Mouse (Mus musculus) megakaryocyte, embryonic 14.5 days (primary cell): ENCODE data around the gene Ptcra. TPM values are rescaled to one million over a fixed set of nuclear protein-coding genes. Genes with fewer than 3 reads are reported as not detected.

ENCODE experiments used
- H3K27me3 ChIP-seq: replicated peaks from 2 replicates; pipeline ENCODE3; 2012; ENCODE audit warnings: inconsistent platforms
- H3K36me3 ChIP-seq: replicated peaks from 2 replicates; pipeline ENCODE3; 2012; ENCODE audit warnings: low read length, inconsistent platforms, mixed read lengths
- H3K4me1 ChIP-seq: 2 replicates; pipeline ENCODE4 v1.6.1; 2012; ENCODE audit warnings: inconsistent platforms
- H3K4me3 ChIP-seq: replicated peaks from 2 replicates; pipeline ENCODE3; 2012; ENCODE audit warnings: moderate library complexity, mild to moderate bottlenecking, inconsistent platforms
- H3K9me3 ChIP-seq: 2 replicates; pipeline ENCODE4 v1.6.1; 2012; ENCODE audit warnings: inconsistent platforms
- FLI1 ChIP-seq: IDR thresholded peaks from 2 replicates; pipeline ENCODE4 v1.6.1; 2012; ENCODE audit warnings: low read length, inconsistent platforms, mixed read lengths
- GATA1 ChIP-seq: IDR thresholded peaks from 3 replicates; pipeline ENCODE4 v1.6.1; 2012; ENCODE audit warnings: mixed read lengths, low read length, inconsistent platforms, borderline replicate concordance
- polyA plus RNA-seq: library from polyadenylated mRNA; stranded (reverse); fragments of >175 nt; gene quantifications from 2 replicates; pipeline ENCODE4 v1.2.3, GENCODE M21; 2012; ENCODE audit warnings: low replicate concordance; ENCODE audit not compliant: insufficient read depth

Ptcra gene
- polyA plus RNA-seq, 1 experiment = not detected

DNA sequence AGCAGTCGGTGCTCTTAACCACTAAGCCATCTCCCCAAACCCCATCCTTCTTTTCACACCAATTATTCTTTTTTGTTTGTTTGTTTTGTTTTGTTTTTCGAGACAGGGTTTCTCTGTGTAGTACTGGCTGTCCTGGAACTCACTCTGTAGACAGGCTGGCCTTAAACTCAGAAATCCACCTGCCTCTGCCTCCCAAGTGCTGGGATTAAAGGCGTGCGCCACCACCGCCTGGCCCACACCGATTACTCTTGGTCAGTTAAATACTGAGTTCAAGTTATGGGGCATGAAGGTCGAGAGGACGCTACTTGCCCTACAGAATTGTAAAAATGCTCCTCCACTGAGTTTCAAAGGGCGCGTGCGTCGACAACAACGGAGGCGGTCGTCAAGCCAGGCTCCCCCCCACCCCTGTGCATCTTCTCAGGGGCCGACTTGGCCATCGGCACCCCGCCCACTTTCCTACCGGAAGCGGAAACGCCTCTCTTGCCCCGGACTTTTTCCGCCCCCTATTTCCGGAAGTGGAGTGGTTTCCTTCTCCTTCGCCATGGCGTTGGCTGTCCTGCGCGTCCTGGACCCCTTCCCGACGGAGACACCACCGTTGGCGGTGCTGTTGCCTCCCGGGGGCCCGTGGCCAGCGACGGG lies 52.4 kb downstream of the Ptcra start, which contains the start of gene Pex6:
Gene Pex6 (plus strand): TSS at position 505 of the 639 bp plus-strand sequence.
- Histone ChIP-seq H3K27me3 (peaks cover 3% of the 10 kb centered on the region), H3K4me3 (peak within 1 kb of the TSS; percentile 97), H3K4me1 (peaks cover 27% of the 10 kb centered on the region), H3K36me3 (peaks cover 27% of the 10 kb centered on the region), H3K9me3 (peaks cover 7% of the 10 kb centered on the region)
- TF ChIP-seq GATA1 (no peak), FLI1 (peak; percentile 94)

DNA sequence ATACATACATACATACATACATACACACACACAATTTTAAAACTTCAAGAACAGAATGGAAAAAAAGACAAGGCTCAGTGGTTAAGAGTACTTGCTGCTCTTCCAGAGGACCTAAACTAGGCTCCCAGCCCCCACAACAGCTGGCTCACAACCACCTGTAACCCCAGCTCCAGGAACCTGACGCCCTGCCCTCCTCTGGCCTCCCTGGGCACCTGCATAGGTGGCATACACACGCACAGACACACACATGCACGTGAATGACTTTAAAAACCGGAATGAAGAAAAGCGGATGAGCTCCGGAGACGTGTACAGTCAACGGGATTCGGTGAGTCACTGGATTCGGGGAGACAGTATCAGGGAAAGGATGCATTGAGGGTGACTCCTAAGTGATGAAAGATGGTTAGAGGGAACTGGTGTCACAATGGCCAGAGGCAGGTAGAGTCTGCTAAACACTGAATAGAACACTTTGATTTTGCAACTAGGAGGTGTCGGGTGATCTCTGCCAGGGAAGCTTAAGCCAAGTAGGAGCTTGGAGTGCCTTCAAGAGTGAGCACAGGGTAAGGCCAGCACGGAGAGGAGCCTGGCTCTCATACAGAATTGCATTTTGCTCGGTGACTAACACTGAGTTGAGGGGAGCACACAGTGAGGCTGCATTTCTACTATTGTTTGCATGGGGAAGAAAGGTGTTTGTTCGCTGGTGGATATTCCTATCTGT lies 57.0 kb downstream of the Ptcra start:
- Histone ChIP-seq H3K27me3 (peaks cover 3% of the 10 kb centered on the region), H3K4me3 (no peak overlapping the region), H3K4me1 (peaks cover 40% of the 10 kb centered on the region), H3K9me3 (peaks cover 7% of the 10 kb centered on the region), H3K36me3 (peaks cover 6% of the 10 kb centered on the region)
- TF ChIP-seq FLI1 (no peak), GATA1 (no peak)

Other genes with a start within 250 kb of the Ptcra start
- 2.4 and 6.0 TPM in 2 replicates for gene Cul9, start 217.3 kb downstream of the Ptcra start, polyA plus RNA-seq
- gene Srf, start 207.5 kb downstream of the Ptcra start, polyA plus RNA-seq = 148 and 196 TPM in 2 replicates
- 6.7 and 13.6 TPM in 2 replicates for gene Ptk7, start 134.2 kb downstream of the Ptcra start, polyA plus RNA-seq
- 33.6 and 42.0 TPM in 2 replicates for gene Klc4, start 117.7 kb downstream of the Ptcra start, polyA plus RNA-seq
- 289 and 528 TPM in 2 replicates for gene Mrpl2, start 117.5 kb downstream of the Ptcra start, polyA plus RNA-seq
- gene Cul7, start 113.4 kb downstream of the Ptcra start, polyA plus RNA-seq = 90.0 and 167 TPM in 2 replicates
- 9.4 and 30.6 TPM in 2 replicates for gene Rrp36, start 89.4 kb downstream of the Ptcra start, polyA plus RNA-seq
- 145 and 216 TPM in 2 replicates for gene Mea1, start 84.9 kb downstream of the Ptcra start, polyA plus RNA-seq
- 322 and 388 TPM in 2 replicates for gene Klhdc3, start 82.8 kb downstream of the Ptcra start, polyA plus RNA-seq
- gene Ppp2r5d, start 58.6 kb downstream of the Ptcra start, polyA plus RNA-seq = 33.5 and 37.7 TPM in 2 replicates
- 17.1 and 19.8 TPM in 2 replicates for gene Pex6, start 52.2 kb downstream of the Ptcra start, polyA plus RNA-seq
- gene Gnmt, start 34.5 kb downstream of the Ptcra start, polyA plus RNA-seq = 5.0 TPM in 1 of 2 replicates, not detected in the other
- gene Cnpy3, start 11.5 kb downstream of the Ptcra start, polyA plus RNA-seq = 133 and 243 TPM in 2 replicates
- gene 2310039H08Rik, start 8.9 kb upstream of the Ptcra start, polyA plus RNA-seq = 143 and 286 TPM in 2 replicates
- 1.1 and 4.7 TPM in 2 replicates for gene Rpl7l1, start 19.0 kb upstream of the Ptcra start, polyA plus RNA-seq
- gene Bicral, start 94.8 kb upstream of the Ptcra start, polyA plus RNA-seq = 0.62 and 1.8 TPM in 2 replicates
- 23.7 and 40.2 TPM in 2 replicates for gene Tbcc, start 127.0 kb upstream of the Ptcra start, polyA plus RNA-seq
- 0.13 TPM in 1 of 2 replicates, not detected in the other for gene Prph2, start 146.7 kb upstream of the Ptcra start, polyA plus RNA-seq
- 3.5 and 4.8 TPM in 2 replicates for gene Ubr2, start 246.8 kb upstream of the Ptcra start, polyA plus RNA-seq